Mouse (Mus musculus) adipose tissue, adult 10 weeks (tissue): Measurements from ENCODE around the gene Apoa4. TPM values are rescaled to one million over a fixed set of nuclear protein-coding genes. Genes with fewer than 3 reads are reported as not detected.

Experiments used
- polyA plus RNA-seq: library from polyadenylated mRNA; stranded (reverse); fragments of 350-450 nt; fragmentation: Illumina TruSeq; extraction: RNeasy Lipid Tissue Mini Kit (QIAGEN cat#74804); gene quantifications from one replicate; pipeline ENCODE4 v1.2.3, GENCODE M21; 2014; ENCODE audit warnings: low read depth, low replicate concordance

Gene Apoa4
- not detected for polyA plus RNA-seq

GRCm38 (mm10) chr9:46240526-46241153 is at the start of gene Apoa4:
TSS of gene Apoa4 (plus strand) at chr9:46240696.

GRCm38 (mm10) chr9:46228491-46228890 is 12.0 kb upstream of the Apoa4 start, which contains the start of gene Apoa1:
TSS of gene Apoa1 (plus strand) at chr9:46228580.

DNA sequence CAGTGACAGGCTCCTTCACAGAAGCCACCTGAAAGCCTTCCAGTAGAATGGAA is 5.1 kb upstream of the Apoa4 start, which contains the start of gene Apoc3:
Gene Apoc3, minus strand, starts transcription at position 41 of the 53 bp plus-strand sequence.

DNA sequence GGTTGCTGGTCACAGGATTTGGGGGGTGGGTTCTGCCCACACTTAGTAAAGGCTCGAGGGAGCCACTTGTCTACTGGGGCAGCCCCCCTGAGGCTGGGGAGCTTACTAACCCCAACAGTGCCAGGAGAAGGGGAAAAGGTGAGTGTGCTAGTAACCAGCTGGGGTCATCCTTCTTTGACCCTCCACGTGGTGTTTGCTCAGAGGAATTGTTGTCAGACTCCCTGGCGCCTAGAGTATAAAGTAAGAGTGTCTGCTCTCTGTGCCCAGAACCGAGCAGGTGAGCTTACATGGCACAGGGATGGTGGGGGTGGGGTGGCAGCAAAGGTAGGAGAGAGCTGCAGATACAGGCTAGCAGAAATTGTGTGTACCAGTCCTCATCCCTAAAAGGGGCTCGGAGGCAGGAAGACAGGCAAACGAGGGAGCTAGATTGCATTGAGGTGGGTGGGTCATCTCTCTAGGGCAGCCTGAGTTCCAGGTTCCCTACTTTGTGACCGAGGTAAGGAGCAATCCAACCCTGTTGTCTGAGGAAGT is 27.9 kb downstream of the Apoa4 start, which contains the start of gene Apoa5:
Gene Apoa5, plus strand, starts transcription at position 291 of the 531 bp plus-strand sequence.

DNA sequence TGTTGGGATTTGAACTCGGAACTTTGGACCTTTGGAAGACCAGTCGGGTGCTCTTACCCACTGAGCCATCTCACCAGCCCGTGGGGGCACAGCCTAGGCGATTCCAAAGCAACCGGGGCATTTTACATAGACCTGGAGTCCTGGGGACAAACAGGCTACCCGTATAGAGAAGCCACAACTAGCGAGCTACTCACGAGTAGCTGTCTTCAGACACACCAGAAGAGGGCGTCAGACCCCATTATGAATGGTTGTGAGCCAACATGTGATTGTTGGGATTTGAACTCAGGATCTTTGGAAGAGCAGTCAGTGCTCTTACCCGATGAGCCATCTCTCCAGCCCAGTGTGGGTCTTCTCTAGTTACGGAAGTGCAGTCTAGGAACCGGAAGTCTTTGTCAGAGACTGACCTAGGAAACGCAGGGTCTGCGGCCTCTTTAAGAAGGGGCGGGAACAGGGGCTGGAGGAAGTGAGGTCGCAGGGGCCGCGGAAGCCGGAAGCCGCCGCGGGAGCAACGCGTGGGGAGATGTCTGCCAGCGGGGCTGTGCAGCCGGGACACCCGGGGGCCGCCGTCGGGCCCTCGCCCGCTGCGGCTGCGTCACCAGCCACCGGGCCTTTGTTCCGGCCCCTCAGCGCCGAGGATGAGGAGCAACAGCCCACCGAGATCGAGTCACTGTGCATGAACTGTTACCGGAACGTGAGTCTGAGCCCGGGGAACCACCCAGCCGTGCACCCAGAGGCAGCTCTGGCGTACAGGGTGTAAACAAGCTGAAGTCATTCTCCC is 32.4 kb downstream of the Apoa4 start, which contains the start of gene Zpr1:
Gene Zpr1, plus strand, starts transcription at position 388 of the 778 bp plus-strand sequence.

DNA sequence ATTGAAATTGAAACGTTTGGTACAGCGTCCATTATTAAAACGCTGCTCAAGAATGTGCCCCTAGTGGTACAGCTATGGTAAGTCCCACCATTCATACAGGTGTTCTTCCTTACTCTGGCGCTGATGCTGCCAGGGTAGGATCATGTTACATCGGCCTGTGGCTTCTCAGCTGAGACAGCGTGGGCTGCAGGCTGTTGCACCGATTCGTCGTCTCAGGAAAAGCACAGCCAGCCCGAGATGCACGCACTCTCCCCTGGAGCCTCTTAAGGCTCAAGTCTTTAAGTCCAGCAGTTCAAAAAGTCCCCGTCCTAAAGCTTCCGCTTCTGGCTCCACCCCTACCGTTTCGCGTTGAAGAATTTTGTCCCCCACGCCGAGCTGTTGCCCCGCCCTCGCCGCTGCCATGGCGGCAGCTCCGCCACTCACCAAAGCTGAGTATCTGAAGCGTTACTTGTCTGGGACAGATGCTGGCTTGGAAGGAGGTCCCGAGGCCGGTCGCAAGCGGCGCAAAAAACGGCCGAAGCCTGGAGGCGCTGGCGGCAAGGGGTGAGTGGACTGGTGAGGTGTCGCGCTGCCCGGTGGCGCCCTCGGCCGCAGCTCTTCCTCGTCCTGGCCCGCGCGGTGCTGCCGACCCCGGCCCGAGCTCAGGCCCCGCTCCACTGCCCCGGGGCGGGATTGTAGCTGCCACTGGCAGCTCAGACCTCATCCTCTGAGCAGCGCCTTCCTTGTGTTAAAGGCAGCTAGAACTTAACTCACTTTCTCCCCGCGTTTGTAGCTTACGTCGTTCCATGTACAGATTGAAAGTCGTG is 42.3 kb downstream of the Apoa4 start, which contains the start of gene Bud13:
Gene Bud13, plus strand, starts transcription at position 378 of the 806 bp plus-strand sequence.

Other genes starting within 250 kb of the Apoa4 start
- 48.7 TPM for gene Pafah1b2, start 228.0 kb upstream of the Apoa4 start, polyA plus RNA-seq
- 23.2 TPM for gene Sik3, start 227.9 kb upstream of the Apoa4 start, polyA plus RNA-seq
- gene Apoa1, start 12.1 kb upstream of the Apoa4 start, polyA plus RNA-seq = 1.2 TPM
- 5.3 TPM for gene Apoc3, start 5.1 kb upstream of the Apoa4 start, polyA plus RNA-seq
- gene Apoa5, start 27.9 kb downstream of the Apoa4 start, polyA plus RNA-seq = not detected
- 26.5 TPM for gene Zpr1, start 32.4 kb downstream of the Apoa4 start, polyA plus RNA-seq
- gene Bud13, start 42.3 kb downstream of the Apoa4 start, polyA plus RNA-seq = 6.9 TPM
- 2.1 TPM for gene 4931429L15Rik, start 79.3 kb downstream of the Apoa4 start, polyA plus RNA-seq